Mouse (Mus musculus): ENCODE data around the gene Gm3298. TPM values are rescaled to one million over a fixed set of nuclear protein-coding genes. Genes with fewer than 3 reads are reported as not detected.
"Not testable (repeated sequence)": the region's sequence is repeated elsewhere in the genome, so short reads cannot be mapped to it uniquely, and the experiment has no call there.

Gm3298 gene
- total RNA-seq (2012; rRNA removed) = not detected in 2 replicates
- polyA plus RNA-seq (2012; ENCODE audit: insufficient read depth in 1 of 2, insufficient read length in 2 of 2, low read depth in 1 of 2, low replicate concordance in 2 of 2, missing spikeins in 1 of 2) = not detected

DNA sequence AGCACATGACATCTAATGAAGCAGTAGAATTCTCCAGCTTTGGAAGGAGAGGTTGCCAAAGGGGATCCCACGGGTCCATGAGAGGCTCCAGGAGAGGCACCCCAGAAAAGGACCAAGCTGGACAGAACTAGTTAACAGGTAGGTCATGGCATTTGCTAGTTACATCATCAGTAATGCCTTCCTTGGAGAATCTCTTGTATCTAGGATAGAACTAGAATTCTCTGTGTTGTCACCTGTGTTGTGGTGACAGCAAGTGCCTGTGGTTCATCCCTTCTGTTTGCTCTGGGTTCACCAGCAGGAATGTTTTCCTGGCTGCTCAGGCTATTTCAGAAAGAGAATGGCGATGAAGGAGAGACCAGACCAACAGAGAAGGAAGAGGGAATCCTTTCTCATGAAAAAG is at the start of gene Gm3298:
Gene Gm3298, plus strand, starts transcription at position 301 of the 400 bp plus-strand sequence.
- not testable (repeated sequence) for H3K36me3 ChIP-seq (ENCODE audit: control insufficient read depth in 1 of 2, insufficient read depth in 2 of 2, low read length in 2 of 2); H3K4me1 ChIP-seq (ENCODE audit: control insufficient read depth in 1 of 2, insufficient read depth in 2 of 2, low read length in 2 of 2); H3K9me3 ChIP-seq (replicated peaks; ENCODE audit: insufficient read depth, low read length); H3K27me3 ChIP-seq (ENCODE audit: control insufficient read depth in 1 of 2, insufficient read depth in 2 of 2, low read length in 2 of 2); H3K27ac ChIP-seq (ENCODE audit: control insufficient read depth, low read depth, low read length); H3K79me2 ChIP-seq (ENCODE audit: control insufficient read depth, insufficient read depth, low read length, poor library complexity); H3K9ac ChIP-seq (ENCODE audit: control insufficient read depth, low read depth, low read length, poor library complexity, severe bottlenecking); H3K4me3 ChIP-seq (ENCODE audit: control insufficient read depth in 1 of 2, insufficient read depth in 1 of 2, low read depth in 2 of 2, low read length in 2 of 2); DNase-seq (ENCODE audit: low read depth, low spot score)

- not testable (repeated sequence) for H3K4me3 ChIP-seq (ENCODE audit: control insufficient read depth in 1 of 2, insufficient read depth in 1 of 2, low read depth in 2 of 2, low read length in 2 of 2); DNase-seq (ENCODE audit: low read depth, low spot score); H3K4me1 ChIP-seq (ENCODE audit: control insufficient read depth in 1 of 2, insufficient read depth in 2 of 2, low read length in 2 of 2); H3K36me3 ChIP-seq (ENCODE audit: control insufficient read depth in 1 of 2, insufficient read depth in 2 of 2, low read length in 2 of 2); H3K9me3 ChIP-seq (replicated peaks; ENCODE audit: insufficient read depth, low read length); H3K9ac ChIP-seq (ENCODE audit: control insufficient read depth, low read depth, low read length, poor library complexity, severe bottlenecking); H3K79me2 ChIP-seq (ENCODE audit: control insufficient read depth, insufficient read depth, low read length, poor library complexity); H3K27ac ChIP-seq (ENCODE audit: control insufficient read depth, low read depth, low read length); H3K27me3 ChIP-seq (ENCODE audit: control insufficient read depth in 1 of 2, insufficient read depth in 2 of 2, low read length in 2 of 2)
Observed at GRCm38 (mm10) chr14:4983635-4984034, 32.1 kb upstream of the Gm3298 start, which contains the start of gene Gm8297. Gm8297 (plus strand) TSS chr14:4983935.

- not testable (repeated sequence) for H3K9ac ChIP-seq (ENCODE audit: control insufficient read depth, low read depth, low read length, poor library complexity, severe bottlenecking); H3K79me2 ChIP-seq (ENCODE audit: control insufficient read depth, insufficient read depth, low read length, poor library complexity); H3K4me3 ChIP-seq (ENCODE audit: control insufficient read depth in 1 of 2, insufficient read depth in 1 of 2, low read depth in 2 of 2, low read length in 2 of 2); H3K4me1 ChIP-seq (ENCODE audit: control insufficient read depth in 1 of 2, insufficient read depth in 2 of 2, low read length in 2 of 2); H3K27me3 ChIP-seq (ENCODE audit: control insufficient read depth in 1 of 2, insufficient read depth in 2 of 2, low read length in 2 of 2); H3K27ac ChIP-seq (ENCODE audit: control insufficient read depth, low read depth, low read length); DNase-seq (ENCODE audit: low read depth, low spot score); H3K36me3 ChIP-seq (ENCODE audit: control insufficient read depth in 1 of 2, insufficient read depth in 2 of 2, low read length in 2 of 2); H3K9me3 ChIP-seq (replicated peaks; ENCODE audit: insufficient read depth, low read length)
Observed at GRCm38 (mm10) chr14:5050329-5050728, 34.6 kb downstream of the Gm3298 start, which contains the start of gene 4930555G01Rik. 4930555G01Rik (plus strand) TSS chr14:5050629.

Other genes with a start within 250 kb of the Gm3298 start
- not detected in 2 replicates for gene Gm9602, start 239.6 kb upstream of the Gm3298 start, total RNA-seq (2012; rRNA removed)
- not detected for gene Gm9602, start 239.6 kb upstream of the Gm3298 start, polyA plus RNA-seq (2012; ENCODE audit: insufficient read depth in 1 of 2, insufficient read length in 2 of 2, low read depth in 1 of 2, low replicate concordance in 2 of 2, missing spikeins in 1 of 2)
- gene Gm3269, start 177.8 kb upstream of the Gm3298 start, total RNA-seq (2012; rRNA removed) = not detected in 2 replicates
- not detected for gene Gm3269, start 177.8 kb upstream of the Gm3298 start, polyA plus RNA-seq (2012; ENCODE audit: insufficient read depth in 1 of 2, insufficient read length in 2 of 2, low read depth in 1 of 2, low replicate concordance in 2 of 2, missing spikeins in 1 of 2)
- not detected in 2 replicates for gene Gm3264, start 160.3 kb upstream of the Gm3298 start, total RNA-seq (2012; rRNA removed)
- gene Gm3264, start 160.3 kb upstream of the Gm3298 start, polyA plus RNA-seq (2012; ENCODE audit: insufficient read depth in 1 of 2, insufficient read length in 2 of 2, low read depth in 1 of 2, low replicate concordance in 2 of 2, missing spikeins in 1 of 2) = not detected
- gene Gm3278, start 123.5 kb upstream of the Gm3298 start, total RNA-seq (2012; rRNA removed) = not detected in 2 replicates
- gene Gm3278, start 123.5 kb upstream of the Gm3298 start, polyA plus RNA-seq (2012; ENCODE audit: insufficient read depth in 1 of 2, insufficient read length in 2 of 2, low read depth in 1 of 2, low replicate concordance in 2 of 2, missing spikeins in 1 of 2) = not detected
- gene Gm8297, start 32.0 kb upstream of the Gm3298 start, total RNA-seq (2012; rRNA removed) = not detected in 2 replicates
- gene Gm8297, start 32.0 kb upstream of the Gm3298 start, polyA plus RNA-seq (2012; ENCODE audit: insufficient read depth in 1 of 2, insufficient read length in 2 of 2, low read depth in 1 of 2, low replicate concordance in 2 of 2, missing spikeins in 1 of 2) = not detected
- gene 4930555G01Rik, start 34.7 kb downstream of the Gm3298 start, total RNA-seq (2012; rRNA removed) = not detected in 2 replicates
- gene 4930555G01Rik, start 34.7 kb downstream of the Gm3298 start, polyA plus RNA-seq (2012; ENCODE audit: insufficient read depth in 1 of 2, insufficient read length in 2 of 2, low read depth in 1 of 2, low replicate concordance in 2 of 2, missing spikeins in 1 of 2) = not detected
- gene Gm8281, start 55.1 kb downstream of the Gm3298 start, total RNA-seq (2012; rRNA removed) = not detected in 2 replicates
- gene Gm8281, start 55.1 kb downstream of the Gm3298 start, polyA plus RNA-seq (2012; ENCODE audit: insufficient read depth in 1 of 2, insufficient read length in 2 of 2, low read depth in 1 of 2, low replicate concordance in 2 of 2, missing spikeins in 1 of 2) = not detected
- not detected in 2 replicates for gene Gm8279, start 115.6 kb downstream of the Gm3298 start, total RNA-seq (2012; rRNA removed)
- not detected for gene Gm8279, start 115.6 kb downstream of the Gm3298 start, polyA plus RNA-seq (2012; ENCODE audit: insufficient read depth in 1 of 2, insufficient read length in 2 of 2, low read depth in 1 of 2, low replicate concordance in 2 of 2, missing spikeins in 1 of 2)
- not detected in 2 replicates for gene Gm3317, start 148.6 kb downstream of the Gm3298 start, total RNA-seq (2012; rRNA removed)
- not detected for gene Gm3317, start 148.6 kb downstream of the Gm3298 start, polyA plus RNA-seq (2012; ENCODE audit: insufficient read depth in 1 of 2, insufficient read length in 2 of 2, low read depth in 1 of 2, low replicate concordance in 2 of 2, missing spikeins in 1 of 2)
- not detected in 2 replicates for gene Gm8271, start 169.9 kb downstream of the Gm3298 start, total RNA-seq (2012; rRNA removed)
- not detected for gene Gm8271, start 169.9 kb downstream of the Gm3298 start, polyA plus RNA-seq (2012; ENCODE audit: insufficient read depth in 1 of 2, insufficient read length in 2 of 2, low read depth in 1 of 2, low replicate concordance in 2 of 2, missing spikeins in 1 of 2)
- gene Gm3526, start 244.7 kb downstream of the Gm3298 start, total RNA-seq (2012; rRNA removed) = not detected in 2 replicates
- gene Gm3526, start 244.7 kb downstream of the Gm3298 start, polyA plus RNA-seq (2012; ENCODE audit: insufficient read depth in 1 of 2, insufficient read length in 2 of 2, low read depth in 1 of 2, low replicate concordance in 2 of 2, missing spikeins in 1 of 2) = not detected

All from MEL (cell line).